Mouse (Mus musculus) E14TG2a.4 (cell line): ENCODE data around the gene Gas2l3.

Experiments used
- H3K27me3 ChIP-seq: 2 replicates; pipeline ENCODE4 v1.6.1; 2014; ENCODE audit warnings: low read length, control low read depth; ENCODE audit not compliant: insufficient read depth
- H3K36me3 ChIP-seq: 2 replicates; pipeline ENCODE4 v1.6.1; 2014; ENCODE audit warnings: low read length, control low read depth; ENCODE audit not compliant: insufficient read depth
- H3K4me1 ChIP-seq: replicated peaks from 2 replicates; pipeline ENCODE4 v1.6.1; 2014; ENCODE audit warnings: low read depth, low read length, control low read depth
- H3K4me3 ChIP-seq: replicated peaks from 2 replicates; pipeline ENCODE4 v1.5.1; 2014; ENCODE audit warnings: mild to moderate bottlenecking, low read length
- H3K9me3 ChIP-seq: 2 replicates; pipeline ENCODE4 v1.6.1; 2014; ENCODE audit warnings: low read length, control low read depth
- CTCF ChIP-seq: conservative IDR thresholded peaks from 2 replicates; pipeline ENCODE4 v1.5.1; 2014; ENCODE audit warnings: low read length
- NANOG ChIP-seq: IDR thresholded peaks from 2 replicates; pipeline ENCODE4 v1.6.1; 2014; ENCODE audit warnings: borderline replicate concordance, low read length, mixed read lengths
- POU5F1 ChIP-seq: IDR thresholded peaks from 2 replicates; pipeline ENCODE4 v1.6.1; 2014; ENCODE audit warnings: low read length, borderline replicate concordance

Gas2l3 gene

GRCm38 (mm10) chr10:89395321-89395720, 48.4 kb downstream of the Gas2l3 start:
- TF ChIP-seq CTCF (no peak), POU5F1 (no peak), NANOG (no peak)
- H3K36me3 ChIP-seq, result no peaks in the 10 kb centered on the region
- H3K4me1 ChIP-seq, result peaks cover 24% of the 10 kb centered on the region
- peaks cover 3% of the 10 kb centered on the region for H3K9me3 ChIP-seq
- H3K27me3 ChIP-seq, result no peaks in the 10 kb centered on the region
- H3K4me3 ChIP-seq, result no peak overlapping the region

- Histone ChIP-seq H3K27me3 (no peaks in the 10 kb centered on the region), H3K9me3 (no peaks in the 10 kb centered on the region), H3K4me3 (no peak overlapping the region), H3K4me1 (peaks cover 24% of the 10 kb centered on the region), H3K36me3 (no peaks in the 10 kb centered on the region)
- no peak for TF ChIP-seq POU5F1
- peak; percentile 50; the same call in 1 of the 2 replicates for TF ChIP-seq NANOG
These were observed 51.1 kb downstream of the Gas2l3 start for GRCm38 (mm10) chr10:89392687-89393086.

- Histone ChIP-seq H3K27me3 (no peaks in the 10 kb centered on the region), H3K9me3 (no peaks in the 10 kb centered on the region), H3K4me3 (no peak overlapping the region), H3K4me1 (peaks cover 24% of the 10 kb centered on the region), H3K36me3 (no peaks in the 10 kb centered on the region)
- TF ChIP-seq CTCF, result no peak
- no peak for TF ChIP-seq NANOG
- TF ChIP-seq POU5F1, result no peak
These were observed 52.1 kb downstream of the Gas2l3 start for GRCm38 (mm10) chr10:89391571-89392163.

GRCm38 (mm10) chr10:89386461-89386860, 57.3 kb downstream of the Gas2l3 start:
- H3K4me3 ChIP-seq, result no peak overlapping the region
- H3K36me3 ChIP-seq, result no peaks in the 10 kb centered on the region
- no peaks in the 10 kb centered on the region for H3K27me3 ChIP-seq
- TF ChIP-seq NANOG (no peak), CTCF (no peak), POU5F1 (no peak)
- H3K4me1 ChIP-seq, result no peaks in the 10 kb centered on the region
- H3K9me3 ChIP-seq, result no peaks in the 10 kb centered on the region

- Histone ChIP-seq H3K27me3 (no peaks in the 10 kb centered on the region), H3K9me3 (no peaks in the 10 kb centered on the region), H3K36me3 (no peaks in the 10 kb centered on the region), H3K4me1 (no peaks in the 10 kb centered on the region), H3K4me3 (no peak overlapping the region)
- TF ChIP-seq POU5F1 (no peak), CTCF (peak; percentile 85)
These were observed 60.3 kb downstream of the Gas2l3 start for GRCm38 (mm10) chr10:89383462-89383861.

GRCm38 (mm10) chr10:89377750-89378149, 66.0 kb downstream of the Gas2l3 start:
- no peaks in the 10 kb centered on the region for H3K27me3 ChIP-seq
- H3K9me3 ChIP-seq, result no peaks in the 10 kb centered on the region
- H3K4me1 ChIP-seq, result no peaks in the 10 kb centered on the region
- TF ChIP-seq CTCF (no peak), NANOG (no peak), POU5F1 (no peak)
- no peaks in the 10 kb centered on the region for H3K36me3 ChIP-seq
- no peak overlapping the region for H3K4me3 ChIP-seq

GRCm38 (mm10) chr10:89370051-89370450, 73.7 kb downstream of the Gas2l3 start:
- no peaks in the 10 kb centered on the region for H3K9me3 ChIP-seq
- H3K36me3 ChIP-seq, result no peaks in the 10 kb centered on the region
- H3K4me1 ChIP-seq, result no peaks in the 10 kb centered on the region
- H3K4me3 ChIP-seq, result no peak overlapping the region
- no peak for TF ChIP-seq CTCF
- TF ChIP-seq NANOG, result no peak
- TF ChIP-seq POU5F1, result no peak
- no peaks in the 10 kb centered on the region for H3K27me3 ChIP-seq

GRCm38 (mm10) chr10:89358933-89359332, 84.8 kb downstream of the Gas2l3 start:
- TF ChIP-seq CTCF, result no peak
- no peak for TF ChIP-seq NANOG
- no peak for TF ChIP-seq POU5F1
- no peaks in the 10 kb centered on the region for H3K9me3 ChIP-seq
- H3K36me3 ChIP-seq, result no peaks in the 10 kb centered on the region
- H3K27me3 ChIP-seq, result no peaks in the 10 kb centered on the region
- no peak overlapping the region for H3K4me3 ChIP-seq
- H3K4me1 ChIP-seq, result no peaks in the 10 kb centered on the region; the same call in 1 of the 2 replicates
